Mouse (Mus musculus): ENCODE measurements at regions not wholly inside any gene's neighbourhood (a gene's known extent, or its start where the extent isn't known, plus 50 kb on each side); places are given as distances from the start of the nearest gene placed in this dataset.

GRCm38 (mm10) chr1:79921890-79922289 lies 60.9 kb upstream of the Serpine2 start:
- TF ChIP-seq POLR2AphosphoS5 (IDR thresholded peaks at IDR 0.05; ENCODE audit: insufficient replicate concordance, low read depth, low read length) (no peak), CTCF (IDR thresholded peaks at IDR 0.05; ENCODE audit: low read depth, low read length) (no peak), TAL1 (conservative IDR thresholded peaks at IDR 0.05; ENCODE audit: low read depth, low read length) (no peak), GATA2 (IDR thresholded peaks at IDR 0.05; ENCODE audit: borderline replicate concordance, low read depth, low read length) (no peak), GATA1 (IDR thresholded peaks at IDR 0.05; ENCODE audit: borderline replicate concordance, low read length) (no peak)
